Mouse (Mus musculus): ENCODE data around the gene Tulp4. TPM values are rescaled to one million over a fixed set of nuclear protein-coding genes. Genes with fewer than 3 reads are reported as not detected.

Gene Tulp4
- 132 and 142 TPM in 2 replicates for polyA plus RNA-seq (2016; fragmentation: Nextera tagmentation; extraction: Ambion mirVana)

- Histone ChIP-seq H3K27ac (peak within 1 kb of the TSS; percentile 98), H3K9me3 (replicated peaks) (no peaks in the 10 kb centered on the region), H3K9ac (peak within 1 kb of the TSS; percentile 97), H3K36me3 (peaks cover 8% of the 10 kb centered on the region; the same call in 1 of the 2 replicates), H3K27me3 (no peaks in the 10 kb centered on the region), H3K4me3 (peak within 1 kb of the TSS; percentile 91), H3K4me2 (replicated peaks) (peak within 1 kb of the TSS; percentile 67), H3K4me1 (peaks cover 22% of the 10 kb centered on the region)
- under 1% methylated on average over 34 of the region's 76 CpGs for WGBS
- peak; percentile 98 for ATAC-seq (ENCODE audit: low FRiP score)
These were observed at the start of gene Tulp4 for GRCm38 (mm10) chr17:6106361-6107014. TSS of gene Tulp4 (plus strand) at chr17:6106437.

- H3K9me3 ChIP-seq (replicated peaks): no peaks in the 10 kb centered on the region
- WGBS: 78% methylated on average over 8 of the region's 8 CpGs
- no peaks in the 10 kb centered on the region for H3K4me1 ChIP-seq
- no peak overlapping the region for H3K9ac ChIP-seq
- peaks cover 65% of the 10 kb centered on the region for H3K36me3 ChIP-seq
- no peak overlapping the region for H3K4me3 ChIP-seq
- H3K27me3 ChIP-seq: no peaks in the 10 kb centered on the region
- no peak for ATAC-seq (ENCODE audit: low FRiP score)
- no peak overlapping the region for H3K4me2 ChIP-seq (replicated peaks)
- H3K27ac ChIP-seq: no peak overlapping the region
These were observed 43.4 kb upstream of the Tulp4 start for GRCm38 (mm10) chr17:6062793-6063192.

- no peaks in the 10 kb centered on the region for H3K4me1 ChIP-seq
- H3K27ac ChIP-seq: no peak overlapping the region
- no peak overlapping the region for H3K4me2 ChIP-seq (replicated peaks)
- no peak for ATAC-seq (ENCODE audit: low FRiP score)
- H3K9ac ChIP-seq: no peak overlapping the region
- 92% methylated on average over 5 of the region's 5 CpGs for WGBS
- H3K27me3 ChIP-seq: no peaks in the 10 kb centered on the region
- no peaks in the 10 kb centered on the region for H3K9me3 ChIP-seq (replicated peaks)
- H3K36me3 ChIP-seq: peaks cover 62% of the 10 kb centered on the region
- no peak overlapping the region for H3K4me3 ChIP-seq
These were observed 42.7 kb upstream of the Tulp4 start for GRCm38 (mm10) chr17:6063532-6063931.

GRCm38 (mm10) chr17:6066021-6066420 lies 40.2 kb upstream of the Tulp4 start:
- Histone ChIP-seq H3K4me2 (replicated peaks) (no peak overlapping the region), H3K4me3 (no peak overlapping the region), H3K9me3 (replicated peaks) (no peaks in the 10 kb centered on the region), H3K9ac (no peak overlapping the region), H3K4me1 (no peaks in the 10 kb centered on the region), H3K27me3 (no peaks in the 10 kb centered on the region), H3K36me3 (peaks cover 71% of the 10 kb centered on the region), H3K27ac (no peak overlapping the region)
- 83% methylated on average over 2 of the region's 2 CpGs for WGBS
- no peak for ATAC-seq (ENCODE audit: low FRiP score)

- Histone ChIP-seq H3K4me1 (no peaks in the 10 kb centered on the region), H3K4me2 (replicated peaks) (no peak overlapping the region), H3K27ac (no peak overlapping the region), H3K4me3 (no peak overlapping the region), H3K9me3 (replicated peaks) (no peaks in the 10 kb centered on the region), H3K27me3 (no peaks in the 10 kb centered on the region), H3K9ac (no peak overlapping the region), H3K36me3 (peaks cover 84% of the 10 kb centered on the region)
- ATAC-seq (ENCODE audit: low FRiP score): no peak
- 98% methylated on average over 7 of the region's 7 CpGs for WGBS
These were observed 38.6 kb upstream of the Tulp4 start for GRCm38 (mm10) chr17:6067613-6068012.

GRCm38 (mm10) chr17:6069866-6070265 lies 36.4 kb upstream of the Tulp4 start:
- H3K36me3 ChIP-seq: peaks cover 75% of the 10 kb centered on the region
- H3K9me3 ChIP-seq (replicated peaks): no peaks in the 10 kb centered on the region
- no peak overlapping the region for H3K27ac ChIP-seq
- no peak for ATAC-seq (ENCODE audit: low FRiP score)
- 93% methylated on average over 6 of the region's 6 CpGs for WGBS
- no peaks in the 10 kb centered on the region for H3K4me1 ChIP-seq
- H3K27me3 ChIP-seq: no peaks in the 10 kb centered on the region
- no peak overlapping the region for H3K4me2 ChIP-seq (replicated peaks)
- no peak overlapping the region for H3K4me3 ChIP-seq
- H3K9ac ChIP-seq: no peak overlapping the region

GRCm38 (mm10) chr17:6073405-6073804 lies 32.8 kb upstream of the Tulp4 start:
- H3K4me3 ChIP-seq: no peak overlapping the region
- H3K9me3 ChIP-seq (replicated peaks): no peaks in the 10 kb centered on the region
- peaks cover 3% of the 10 kb centered on the region; the same call in 1 of the 2 replicates for H3K4me1 ChIP-seq
- no peak overlapping the region for H3K27ac ChIP-seq
- H3K36me3 ChIP-seq: peaks cover 53% of the 10 kb centered on the region
- ATAC-seq (ENCODE audit: low FRiP score): no peak
- no peak overlapping the region for H3K9ac ChIP-seq
- H3K27me3 ChIP-seq: no peaks in the 10 kb centered on the region
- H3K4me2 ChIP-seq (replicated peaks): no peak overlapping the region
- 89% methylated on average over 7 of the region's 7 CpGs for WGBS

GRCm38 (mm10) chr17:6079287-6080122 lies 26.7 kb upstream of the Tulp4 start, which contains the start of the genes Serac1 and Gtf2h5:
TSS of gene Serac1 (minus strand) at chr17:6079741.
TSS of gene Gtf2h5 (plus strand) at chr17:6079786.
- ATAC-seq (ENCODE audit: low FRiP score): peak; percentile 95
- Histone ChIP-seq H3K27me3 (no peaks in the 10 kb centered on the region), H3K9ac (peak within 1 kb of the TSS; percentile 86), H3K27ac (peak within 1 kb of the TSS; percentile 90), H3K4me2 (replicated peaks) (peak within 1 kb of the TSS; percentile 74), H3K36me3 (peaks cover 6% of the 10 kb centered on the region), H3K4me1 (peaks cover 13% of the 10 kb centered on the region), H3K9me3 (replicated peaks) (no peaks in the 10 kb centered on the region), H3K4me3 (peak within 1 kb of the TSS; percentile 80)
- WGBS: under 1% methylated on average over 61 of the region's 70 CpGs

GRCm38 (mm10) chr17:6083323-6083890 lies 22.8 kb upstream of the Tulp4 start:
- no peak overlapping the region for H3K27ac ChIP-seq
- no peaks in the 10 kb centered on the region for H3K27me3 ChIP-seq
- no peak for ATAC-seq (ENCODE audit: low FRiP score)
- H3K9ac ChIP-seq: no peak overlapping the region
- H3K4me3 ChIP-seq: no peak overlapping the region
- peaks cover 10% of the 10 kb centered on the region for H3K4me1 ChIP-seq
- peaks cover 27% of the 10 kb centered on the region for H3K36me3 ChIP-seq
- 94% methylated on average over 5 of the region's 5 CpGs for WGBS
- H3K9me3 ChIP-seq (replicated peaks): no peaks in the 10 kb centered on the region
- no peak overlapping the region for H3K4me2 ChIP-seq (replicated peaks)

- Histone ChIP-seq H3K4me3 (no peak overlapping the region), H3K9me3 (replicated peaks) (no peaks in the 10 kb centered on the region), H3K36me3 (peaks cover 25% of the 10 kb centered on the region; the same call in 1 of the 2 replicates), H3K9ac (no peak overlapping the region), H3K4me1 (no peaks in the 10 kb centered on the region), H3K4me2 (replicated peaks) (no peak overlapping the region), H3K27me3 (no peaks in the 10 kb centered on the region), H3K27ac (no peak overlapping the region)
- WGBS: 93% methylated on average over 6 of the region's 6 CpGs
- ATAC-seq (ENCODE audit: low FRiP score): no peak
These were observed 14.6 kb upstream of the Tulp4 start for GRCm38 (mm10) chr17:6091604-6092003.

GRCm38 (mm10) chr17:6095579-6095978 lies 10.7 kb upstream of the Tulp4 start:
- H3K27me3 ChIP-seq: no peaks in the 10 kb centered on the region
- peaks cover 13% of the 10 kb centered on the region; the same call in 1 of the 2 replicates for H3K36me3 ChIP-seq
- H3K4me1 ChIP-seq: no peaks in the 10 kb centered on the region
- H3K9me3 ChIP-seq (replicated peaks): no peaks in the 10 kb centered on the region
- H3K9ac ChIP-seq: no peak overlapping the region
- H3K4me2 ChIP-seq (replicated peaks): no peak overlapping the region
- H3K27ac ChIP-seq: no peak overlapping the region
- no peak overlapping the region for H3K4me3 ChIP-seq
- ATAC-seq (ENCODE audit: low FRiP score): no peak

- ATAC-seq (ENCODE audit: low FRiP score): 0 out of 2 replicates have a peak, but pooled peaks have one; percentile 63
- no peak overlapping the region for H3K9ac ChIP-seq
- 24% methylated on average over 4 of the region's 4 CpGs for WGBS
These were observed 8.4 kb upstream of the Tulp4 start for GRCm38 (mm10) chr17:6097884-6098283.

More at GRCm38 (mm10) chr17:6097884-6098283, 8.4 kb upstream of the Tulp4 start:
- H3K36me3 ChIP-seq: no peaks in the 10 kb centered on the region
- no peak overlapping the region for H3K4me3 ChIP-seq
- no peaks in the 10 kb centered on the region for H3K27me3 ChIP-seq
- H3K4me2 ChIP-seq (replicated peaks): no peak overlapping the region
- no peak overlapping the region for H3K27ac ChIP-seq
- H3K4me1 ChIP-seq: no peaks in the 10 kb centered on the region
- no peaks in the 10 kb centered on the region for H3K9me3 ChIP-seq (replicated peaks)
